Mouse (Mus musculus): ENCODE data around the gene Myl7.

DNA sequence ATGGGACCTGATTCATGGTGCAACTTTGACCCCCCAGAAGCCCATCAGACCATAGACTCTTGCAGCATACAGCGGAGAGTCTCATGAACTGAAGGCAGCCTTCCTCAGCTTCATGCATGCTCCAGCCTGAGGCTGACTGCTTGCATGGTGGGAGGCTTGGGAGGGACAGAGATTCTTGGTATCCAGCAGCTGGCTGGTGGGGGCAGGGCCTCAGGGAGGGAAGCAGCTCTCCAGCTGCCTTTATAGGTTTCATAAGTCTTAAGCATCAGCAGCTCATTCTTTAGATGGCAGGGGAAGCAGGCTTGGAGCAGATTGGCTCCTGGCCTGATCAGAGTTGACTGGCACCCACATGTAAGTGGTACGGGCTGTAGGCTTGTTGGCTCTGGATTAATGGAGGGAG, 31.4 kb downstream of the Myl7 start:
- TF ChIP-seq CTCF (IDR thresholded peaks at IDR 0.05; ENCODE audit: insufficient read depth, low read length) (no peak), POLR2A (IDR thresholded peaks at IDR 0.05; ENCODE audit: borderline replicate concordance, extremely low read depth, low read depth, low read length) (no peak)

Measured in lung, adult 2 months (tissue).